Comparison of ENCODE assay signal across 8 mouse cellular contexts in the genomic region with DNA sequence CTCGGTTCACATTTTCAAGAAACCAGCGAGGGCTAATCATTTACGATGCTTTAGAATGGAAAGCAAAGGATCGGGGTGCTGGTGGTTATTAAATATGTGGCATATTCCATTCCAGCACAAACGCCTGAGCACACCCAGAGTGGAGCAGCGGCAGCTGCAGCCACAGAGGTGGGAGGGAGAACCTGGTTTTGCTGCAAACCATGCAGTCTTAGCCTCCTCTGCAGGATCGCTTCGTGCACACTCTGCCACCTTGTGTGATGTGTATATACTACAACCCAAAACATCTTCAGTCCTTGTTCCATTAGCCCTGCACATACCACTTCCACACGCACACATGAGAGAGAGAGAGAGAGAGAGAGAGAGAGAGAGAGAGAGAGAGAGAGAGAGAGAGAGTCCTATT.
DNase-seq lines count a peak whose midpoint lies in the region; ATAC-seq and TF ChIP-seq lines count a peak whose summit lies in the region.

No protein-coding gene starts in this region.

- no peak for TF ChIP-seq POLR2A in limb, embryonic 14.5 days (IDR thresholded peaks at IDR 0.05; ENCODE audit: borderline replicate concordance, extremely low read depth, insufficient read depth, insufficient read length)

- DNase-seq in cerebellum, postnatal 14 days = peak; percentile 67 to 69
- DNase-seq in frontal cortex, postnatal 10 days (ENCODE audit: low spot score in 2 of 2) = peak; percentile 52 to 59
- DNase-seq in limb, embryonic 14.5 days (ENCODE audit: low spot score) = peak; percentile 75
- DNase-seq in right cerebral cortex, postnatal 36 days (ENCODE audit: low spot score in 2 of 2) = peak; percentile 43 to 69

- no peaks in the 10 kb centered on the region for H3K36me3 ChIP-seq in megakaryocyte, embryonic 14.5 days (replicated peaks; ENCODE audit: low read length)
- no peaks in the 10 kb centered on the region for H3K36me3 ChIP-seq in intestine, embryonic 16.5 days (ENCODE audit: control insufficient read depth, insufficient read depth, low read length)
- H3K36me3 ChIP-seq in limb, embryonic 14.5 days (ENCODE audit: control insufficient read depth, insufficient read depth, low read length) = no peaks in the 10 kb centered on the region

- no peak overlapping the region for H3K27ac ChIP-seq in intestine, embryonic 16.5 days (ENCODE audit: low read length)
- no peak overlapping the region for H3K27ac ChIP-seq in limb, embryonic 14.5 days (replicated peaks; ENCODE audit: low read depth, low read length)

- no peaks in the 10 kb centered on the region for H3K4me1 ChIP-seq in megakaryocyte, embryonic 14.5 days
- peaks cover 6% of the 10 kb centered on the region; the same call in 1 of the 2 replicates for H3K4me1 ChIP-seq in intestine, embryonic 16.5 days (ENCODE audit: control insufficient read depth, insufficient read depth, low read length)
- H3K4me1 ChIP-seq in limb, embryonic 14.5 days (ENCODE audit: control insufficient read depth, insufficient read depth, low read length) = no peaks in the 10 kb centered on the region

- ATAC-seq in megakaryocyte, adult 5-6 weeks (ENCODE audit: poor library complexity, severe bottlenecking) = no peak
- ATAC-seq in intestine, embryonic 16.5 days = peak; percentile 84
- ATAC-seq in limb, embryonic 14.5 days (ENCODE audit: low FRiP score, low read depth) = peak; percentile 90
- ATAC-seq in erythroid progenitor cell, adult 5-6 weeks (replicated peaks; ENCODE audit: low FRiP score, poor library complexity, severe bottlenecking) = no peak

- peaks cover 25% of the 10 kb centered on the region for H3K9me3 ChIP-seq in megakaryocyte, embryonic 14.5 days
- no peaks in the 10 kb centered on the region for H3K9me3 ChIP-seq in intestine, embryonic 16.5 days (ENCODE audit: control insufficient read depth, low read length)
- no peaks in the 10 kb centered on the region for H3K9me3 ChIP-seq in limb, embryonic 14.5 days (ENCODE audit: control insufficient read depth, low read length)

- no peaks in the 10 kb centered on the region for H3K27me3 ChIP-seq in megakaryocyte, embryonic 14.5 days (replicated peaks)
- no peaks in the 10 kb centered on the region for H3K27me3 ChIP-seq in intestine, embryonic 16.5 days (replicated peaks; ENCODE audit: control insufficient read depth, insufficient read depth, low read length)
- H3K27me3 ChIP-seq in limb, embryonic 14.5 days (ENCODE audit: control insufficient read depth, insufficient read depth, low read length) = no peaks in the 10 kb centered on the region

- H3K4me3 ChIP-seq in megakaryocyte, embryonic 14.5 days (replicated peaks) = peak overlapping the region; percentile 59
- no peak overlapping the region for H3K4me3 ChIP-seq in intestine, embryonic 16.5 days (ENCODE audit: low read length)
- H3K4me3 ChIP-seq in limb, embryonic 14.5 days (replicated peaks; ENCODE audit: low read length) = peak overlapping the region; percentile 14; the same call in 1 of the 2 replicates

- peak overlapping the region; percentile 35; the same call in 1 of the 2 replicates for H3K4me2 ChIP-seq in intestine, embryonic 16.5 days (ENCODE audit: low read depth, low read length)
- peak overlapping the region; percentile 37 for H3K4me2 ChIP-seq in limb, embryonic 14.5 days (replicated peaks; ENCODE audit: low read depth, low read length, severe bottlenecking)

- 22% methylated on average over 9 of the region's 9 CpGs for WGBS in intestine, embryonic 16.5 days
- 13% methylated on average over 9 of the region's 9 CpGs for WGBS in limb, embryonic 14.5 days

- no peak overlapping the region for H3K9ac ChIP-seq in intestine, embryonic 16.5 days (ENCODE audit: low read depth, low read length)
- H3K9ac ChIP-seq in limb, embryonic 14.5 days (ENCODE audit: low read depth, low read length, severe bottlenecking) = 0 out of 2 replicates have a peak overlapping the region, but pooled peaks have one; percentile 7

Comparison
In these comparisons a context has a peak if more than half of its experiments do, and no peak if none do; other contexts are left out.
1. ATAC-seq: peak in intestine, embryonic 16.5 days (single experiment) and limb, embryonic 14.5 days (single experiment); none in megakaryocyte, adult 5-6 weeks (single experiment) and erythroid progenitor cell, adult 5-6 weeks (single experiment).
2. Peak in every context shown above with its lines, with median percentiles within 50 percentile points of each other: DNase-seq.